Mouse (Mus musculus) heart, postnatal 4 days (tissue): Measurements from ENCODE around the gene Pole. TPM values are rescaled to one million over a fixed set of nuclear protein-coding genes. Genes with fewer than 3 reads are reported as not detected.

ENCODE experiments used
- DNase-seq: peaks from one replicate; pipeline ENCODE4 v3.0.0; 2021
- total RNA-seq, 2 experiments: library from RNA; stranded (reverse); gene quantifications; 2 replicates each; pipeline ENCODE4 v1.2.3; 2021

The Pole gene
- 10 to 100 TPM; 20.9 to 22.0 TPM for total RNA-seq

DNA sequence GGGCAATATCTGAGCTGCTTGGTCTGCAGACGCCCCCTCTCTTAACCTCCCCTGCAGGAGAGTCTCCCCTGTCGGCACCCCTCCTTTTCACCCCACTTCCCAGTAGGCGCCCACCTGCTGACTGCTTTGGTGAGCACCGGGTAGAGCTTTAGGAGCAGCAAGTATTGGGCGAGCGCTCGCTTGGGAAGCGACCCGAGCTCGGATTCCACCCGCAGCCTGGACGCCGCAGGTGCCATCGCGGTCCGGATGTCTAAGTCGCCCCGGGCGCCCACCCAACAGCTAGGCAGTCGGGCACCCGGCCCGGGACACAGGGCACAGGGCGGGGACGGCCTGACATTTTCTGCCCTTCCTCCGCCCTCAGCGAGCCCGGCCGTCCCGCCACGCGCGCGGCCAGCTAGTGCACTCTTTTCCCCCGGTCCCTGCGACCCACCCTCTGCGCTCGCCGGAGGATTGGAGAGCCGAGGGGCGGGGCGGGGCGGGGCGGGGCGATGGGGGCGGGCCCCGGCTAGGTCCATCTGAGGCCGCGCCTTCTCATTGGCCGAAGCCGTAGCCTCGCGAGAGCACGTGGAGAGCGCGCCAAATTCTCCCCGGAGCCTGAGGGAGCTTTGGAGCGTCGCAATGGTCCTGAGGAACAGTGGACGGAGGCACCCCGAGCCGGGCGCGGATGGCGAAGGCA lies at the start of gene Pole, which contains the start of gene Pxmp2:
Pole (plus strand) TSS at position 537 of the 676 bp plus-strand sequence.
Pxmp2 (minus strand) TSS at position 417 of the 676 bp plus-strand sequence.
- peak; percentile 95 for DNase-seq

DNA sequence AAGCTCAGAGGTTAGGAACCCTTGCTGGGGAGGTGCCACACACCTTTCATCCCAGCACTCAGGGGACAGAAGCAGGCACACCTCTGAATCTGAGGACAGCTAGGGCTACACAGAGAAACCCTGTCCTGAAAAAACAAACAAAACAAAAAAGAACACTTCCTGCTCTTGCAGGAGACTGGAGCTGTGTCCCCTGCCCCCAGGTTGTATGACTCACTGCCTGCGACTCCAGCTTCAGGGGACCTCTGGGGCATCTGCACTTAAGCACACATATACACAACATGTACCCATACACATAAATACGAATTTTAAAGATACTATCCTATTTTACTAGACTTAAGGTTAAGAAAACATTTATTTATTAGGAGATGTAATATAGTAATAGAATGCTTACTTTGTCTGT lies 42.0 kb upstream of the Pole start:
- DNase-seq = no peak

DNA sequence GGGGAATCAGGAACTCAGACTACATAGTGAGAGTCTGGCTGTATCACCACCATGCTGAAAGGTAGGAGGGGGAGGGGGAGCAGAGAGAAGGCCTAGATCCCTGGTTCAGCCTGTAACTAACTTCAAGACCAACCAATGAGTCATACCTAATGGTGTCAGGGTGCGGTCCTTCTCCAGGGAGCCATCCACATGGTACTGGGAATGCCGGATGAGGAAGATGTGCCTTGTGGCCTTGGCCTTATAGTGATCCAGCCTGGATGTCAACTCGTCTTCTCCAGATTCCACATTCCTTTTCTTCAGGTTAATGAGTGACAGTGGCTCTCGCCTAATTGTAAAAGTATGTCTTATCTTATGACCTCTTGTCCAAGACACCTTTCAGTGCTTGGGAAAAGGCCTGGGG lies 19.2 kb upstream of the Pole start:
- DNase-seq = no peak

DNA sequence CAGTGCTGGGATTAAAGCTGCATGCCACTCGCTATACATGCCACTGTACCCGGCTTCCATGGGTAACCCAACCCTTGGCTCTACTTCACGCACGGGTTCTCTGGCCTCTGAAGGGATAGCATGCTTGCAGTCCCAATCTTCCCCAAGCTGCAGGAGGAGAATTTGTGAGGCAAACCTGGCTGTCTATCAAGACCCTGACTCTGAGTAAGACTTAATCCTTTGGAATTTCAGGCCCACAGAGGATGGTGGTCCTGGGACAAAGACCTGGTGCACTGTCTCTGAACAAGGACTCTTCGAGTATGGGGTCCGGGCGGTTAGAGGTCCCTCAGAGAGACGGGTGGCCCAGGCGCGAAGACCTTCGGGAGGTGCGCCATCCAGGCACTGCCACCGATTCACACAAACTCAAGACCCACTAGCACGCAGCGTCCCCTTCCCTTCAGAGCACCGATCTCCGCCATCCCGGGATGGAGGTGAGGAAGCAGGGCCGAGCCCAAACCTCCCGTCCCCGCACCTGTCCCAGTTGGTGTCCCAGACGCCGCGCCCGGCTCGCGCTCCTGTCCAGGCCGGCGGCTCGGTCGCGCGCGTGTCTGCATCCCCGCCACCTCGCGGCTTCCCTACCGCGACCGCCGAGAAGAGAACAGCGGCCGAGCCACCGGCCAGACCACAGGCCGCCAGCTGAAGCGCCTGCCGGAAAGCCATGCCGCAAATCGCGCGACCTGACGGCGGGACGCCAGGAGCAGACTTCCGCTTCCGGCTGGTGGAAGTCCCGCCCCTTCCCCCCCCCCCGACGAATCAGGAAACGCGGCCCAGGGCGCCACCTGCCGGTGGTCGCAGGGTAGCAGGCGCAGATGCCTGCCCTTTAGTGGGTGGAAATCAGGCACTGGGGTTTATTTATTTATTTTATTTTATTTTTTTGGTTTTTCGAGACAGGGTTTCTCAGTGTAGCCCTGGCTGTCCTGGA lies 16.7 kb upstream of the Pole start, which contains the start of gene Pgam5:
Pgam5 (minus strand) TSS at position 773 of the 961 bp plus-strand sequence.
- peak; percentile 95 for DNase-seq

DNA sequence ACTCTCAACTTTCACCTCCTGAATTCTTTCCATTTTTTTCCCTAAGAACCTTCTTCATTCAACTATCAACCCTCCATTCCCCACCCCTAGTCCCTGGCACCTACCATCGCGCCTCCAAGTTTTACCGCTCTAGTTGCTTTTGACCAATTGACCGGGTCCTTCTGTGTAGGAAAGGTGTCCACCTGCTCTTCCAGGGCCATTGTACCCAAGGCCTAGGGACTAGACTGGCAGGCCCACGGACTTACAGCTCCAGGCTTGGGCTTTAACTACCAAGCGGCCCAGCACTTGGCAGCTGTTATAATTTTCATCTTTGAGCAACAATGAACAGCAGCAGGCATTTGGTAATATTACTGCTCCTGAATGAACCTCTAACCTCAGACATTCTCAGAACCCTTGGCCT lies 15.9 kb upstream of the Pole start:
- DNase-seq = no peak

DNA sequence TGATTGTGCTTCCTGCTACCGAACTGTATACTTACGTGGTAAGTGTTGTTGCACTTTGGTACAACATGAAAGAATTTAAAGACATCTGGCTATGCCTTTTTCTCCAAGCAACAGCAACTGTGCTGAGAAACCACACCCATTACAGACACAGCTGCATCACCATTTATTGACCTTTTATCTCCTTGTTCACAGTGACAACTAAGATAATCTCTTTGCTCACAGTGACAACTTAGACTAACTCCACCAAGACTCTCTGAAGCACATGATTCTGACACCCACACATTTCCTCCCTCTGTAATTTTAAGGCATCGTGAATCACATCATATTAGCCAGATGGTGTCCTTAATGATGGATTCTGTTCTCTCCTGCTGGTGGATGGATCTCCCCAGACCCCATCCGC lies 12.0 kb upstream of the Pole start:
- no peak for DNase-seq

DNA sequence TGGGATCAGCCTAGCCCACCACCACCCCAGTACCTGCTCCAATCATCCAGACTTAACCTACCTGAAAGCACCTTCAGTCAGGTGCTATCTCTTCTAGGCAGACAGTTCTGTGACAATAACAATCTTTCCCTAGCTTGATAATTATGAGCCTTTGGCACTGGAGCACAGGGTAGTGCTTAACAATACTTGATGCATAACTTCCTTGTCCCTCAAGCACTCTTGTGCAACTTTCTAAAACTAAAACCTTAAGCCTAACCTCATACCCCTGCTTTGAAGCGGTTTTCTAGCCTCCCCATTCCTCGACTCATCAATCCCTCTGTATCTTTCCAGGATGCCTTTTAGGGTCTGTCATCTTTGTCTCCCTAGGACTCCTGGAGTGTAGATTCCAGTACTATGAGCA lies 11.3 kb upstream of the Pole start:
- DNase-seq = no peak

DNA sequence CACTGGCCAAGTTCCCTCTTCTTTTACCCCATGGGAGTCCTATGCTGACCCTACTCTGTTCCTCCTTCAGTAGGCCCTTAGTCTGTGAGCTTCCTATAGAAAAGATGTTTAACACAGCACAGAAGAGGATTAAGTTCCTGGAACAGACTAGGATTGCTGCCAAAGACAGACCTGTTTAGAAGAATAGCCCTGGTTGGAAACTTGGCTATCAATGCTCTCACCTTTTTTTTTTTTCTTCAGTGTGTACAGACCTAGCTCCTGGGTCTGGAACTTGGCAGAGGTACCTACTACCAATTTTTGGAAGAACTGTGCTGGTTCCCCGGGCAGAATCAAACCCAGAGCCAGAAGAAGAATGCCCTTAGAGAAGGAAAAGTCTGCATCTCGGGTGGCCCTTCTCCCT lies 9.7 kb upstream of the Pole start:
- DNase-seq = no peak

DNA sequence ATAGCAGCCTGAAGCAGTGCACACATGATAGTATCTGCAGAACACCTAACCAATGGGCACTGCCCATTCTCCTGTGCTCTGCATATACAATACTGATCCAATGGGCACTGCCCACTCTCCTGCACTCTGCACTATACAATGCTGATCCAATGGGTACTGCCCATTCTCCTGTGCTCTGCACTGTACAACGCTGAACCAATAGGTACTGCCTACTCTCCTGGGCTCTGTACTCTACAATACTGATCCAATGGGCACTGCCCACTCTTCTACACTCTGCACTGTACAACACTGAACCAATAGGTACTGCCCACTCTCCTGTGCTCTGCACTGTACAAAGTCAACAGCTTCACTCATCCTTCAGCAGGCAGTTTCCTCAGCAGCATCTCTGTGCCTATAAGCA lies 9.2 kb upstream of the Pole start:
- no peak for DNase-seq

DNA sequence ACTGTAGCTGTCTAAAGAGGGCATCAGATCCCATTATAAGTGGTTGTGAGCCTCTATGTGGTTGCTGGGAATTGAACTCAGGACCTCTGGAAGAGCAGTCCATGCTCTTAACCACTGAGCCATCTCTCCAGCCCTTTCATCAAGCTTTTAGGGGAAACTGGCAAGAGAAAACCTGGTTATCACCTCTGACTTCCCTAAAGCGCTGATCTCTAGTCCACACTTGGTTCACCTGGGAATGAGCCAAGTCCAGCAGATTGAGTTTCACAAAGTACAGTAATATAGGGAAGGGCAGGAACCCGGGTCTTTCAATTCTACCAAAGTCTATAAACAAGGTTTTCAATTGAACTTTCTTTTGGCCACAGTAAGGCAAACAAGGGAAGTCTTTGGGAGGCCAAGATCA lies 4.1 kb upstream of the Pole start:
- DNase-seq = no peak

DNA sequence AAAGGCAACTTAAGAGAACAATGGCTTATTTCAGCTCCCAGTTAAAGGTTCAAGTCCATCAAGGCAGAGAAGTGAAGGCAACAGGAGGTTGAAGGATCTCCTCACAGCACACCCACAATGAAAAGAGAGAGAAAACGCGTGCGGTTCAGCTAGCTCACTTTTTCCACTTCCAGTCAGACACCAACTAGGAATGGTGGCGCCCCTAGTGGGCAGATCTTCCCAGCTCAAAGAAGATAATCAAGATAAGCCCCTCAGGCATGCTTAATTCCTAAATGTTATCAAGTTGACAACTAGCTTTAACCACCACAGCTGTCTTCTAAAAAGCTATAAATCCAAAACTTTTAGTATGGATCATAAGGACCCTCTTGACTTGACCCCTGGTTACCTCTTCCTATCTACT lies 1.6 kb upstream of the Pole start:
- peak; percentile 67 for DNase-seq

DNA sequence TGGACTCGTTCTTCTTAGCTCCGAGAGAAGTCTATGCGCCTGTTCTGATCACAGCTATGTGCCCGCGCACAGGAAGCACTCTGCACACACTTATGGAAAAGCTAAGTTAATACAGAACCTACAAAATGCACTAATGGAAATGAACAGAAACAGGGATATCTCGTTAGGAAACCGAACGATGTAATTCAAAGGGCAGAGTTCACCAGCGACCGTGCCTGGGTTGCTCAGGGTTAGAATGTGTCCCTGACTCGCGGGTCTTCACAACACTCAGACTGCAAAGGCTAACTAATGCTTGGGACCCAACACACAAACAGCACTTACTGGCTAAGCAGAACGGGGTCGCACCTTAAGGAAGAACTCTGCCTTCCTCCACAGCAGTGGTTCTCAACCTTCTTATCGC lies 950 bp upstream of the Pole start:
- DNase-seq = no peak

DNA sequence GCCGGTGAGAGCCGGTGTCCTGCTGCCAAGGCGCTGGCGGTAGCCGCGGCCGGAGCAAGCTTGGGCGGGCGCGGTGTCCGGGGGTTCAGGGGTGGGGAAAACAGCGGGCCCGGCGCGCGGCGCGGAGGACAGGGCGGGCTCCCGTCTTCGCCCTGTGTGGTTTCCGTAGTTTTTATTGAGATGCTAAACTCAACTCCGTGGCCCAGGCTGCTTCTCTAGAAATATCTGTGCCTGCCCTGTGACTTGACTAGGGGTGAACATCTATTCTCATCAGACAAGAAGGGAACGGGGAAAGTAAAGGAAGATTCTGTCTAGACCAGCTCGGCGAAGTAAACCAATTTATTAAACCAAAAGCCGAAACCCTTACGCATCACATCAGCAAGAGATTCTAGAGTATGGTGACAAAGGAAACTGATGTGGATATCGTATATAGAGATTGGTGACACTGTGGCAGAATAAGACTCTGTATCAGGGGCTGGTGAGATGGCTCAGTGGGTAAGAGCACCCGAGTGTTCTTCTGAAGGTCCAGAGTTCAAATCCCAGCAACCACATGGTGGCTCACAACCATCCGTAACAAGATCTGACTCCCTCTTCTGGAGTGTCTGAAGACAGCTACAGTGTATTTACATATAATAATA lies 459 bp downstream of the Pole start:
- DNase-seq = no peak

DNA sequence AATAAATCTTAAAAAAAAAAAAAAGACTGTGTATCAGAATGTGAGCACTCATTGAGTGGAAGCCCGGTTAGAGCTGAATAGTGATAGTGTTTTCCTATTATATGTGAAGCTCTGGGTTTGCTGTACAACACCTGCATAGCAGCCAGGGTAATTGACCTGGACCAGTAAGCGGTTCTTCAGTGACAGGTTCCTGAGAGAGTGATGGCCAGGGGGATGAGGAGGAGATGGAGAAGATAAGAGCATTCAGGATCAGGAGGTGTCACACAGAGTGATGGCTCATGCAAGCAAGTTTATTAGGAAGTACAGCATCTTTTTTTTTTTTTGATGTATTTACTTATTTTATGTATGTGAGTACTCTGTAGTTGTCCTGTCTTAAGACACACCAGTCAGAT lies 974 bp downstream of the Pole start:
- DNase-seq = no peak

DNA sequence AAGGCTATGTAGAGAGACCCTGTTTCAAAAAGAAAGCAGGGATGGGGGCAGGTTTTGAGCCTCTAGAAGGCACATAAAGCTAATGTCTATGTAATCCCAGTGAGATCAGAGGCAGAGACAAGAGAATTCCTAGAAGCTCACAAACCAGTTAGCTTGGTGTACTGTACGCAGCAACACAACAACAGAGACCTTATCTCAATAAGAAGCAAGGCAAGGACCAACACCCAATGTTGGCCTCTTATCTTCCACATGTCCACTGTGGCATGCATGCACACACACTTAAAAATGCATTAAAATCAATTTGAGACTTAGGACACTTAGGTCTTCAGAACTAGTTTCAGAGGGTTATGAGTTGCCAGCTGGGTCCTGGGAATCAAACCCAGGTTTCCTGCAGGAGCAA lies 5.5 kb downstream of the Pole start:
- no peak for DNase-seq

DNA sequence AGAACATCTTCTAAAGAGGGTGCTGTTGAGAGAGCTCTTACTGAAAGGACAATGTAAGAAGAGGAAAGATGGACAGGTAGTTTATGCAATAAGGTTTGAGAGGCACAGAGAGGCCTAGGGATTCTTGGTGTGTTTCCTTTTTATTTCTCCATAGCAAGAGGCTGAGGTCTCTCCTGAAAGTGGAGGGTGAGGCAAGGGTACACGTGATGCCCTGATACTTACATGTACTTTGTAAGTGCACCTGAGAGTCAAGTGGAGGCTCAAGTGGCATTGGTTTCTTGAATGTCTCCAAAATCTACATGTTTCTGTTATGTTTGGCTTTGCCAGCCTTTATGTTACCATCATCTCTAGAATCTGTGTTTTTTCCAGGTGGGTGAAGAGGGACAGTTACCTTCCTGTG lies 10.5 kb downstream of the Pole start:
- no peak for DNase-seq

DNA sequence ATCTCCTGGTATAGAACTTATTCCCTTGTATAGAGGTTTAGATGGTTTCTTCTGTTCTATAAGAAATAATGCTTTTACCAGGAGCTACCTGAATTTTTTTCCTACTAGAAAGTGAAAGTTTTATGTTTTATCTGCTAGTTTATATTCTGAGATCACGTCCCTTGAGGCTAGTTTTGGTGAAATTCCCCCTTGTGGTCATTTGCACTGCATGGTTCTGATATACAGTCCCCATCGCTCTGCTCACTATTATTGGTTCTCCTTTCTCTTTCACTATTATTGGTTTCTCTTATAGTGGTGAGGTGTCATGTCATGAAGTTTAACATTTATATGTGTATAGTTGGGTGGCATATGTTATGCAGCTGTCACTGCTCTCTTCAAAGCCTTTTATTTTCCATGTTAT lies 14.5 kb downstream of the Pole start:
- no peak for DNase-seq

DNA sequence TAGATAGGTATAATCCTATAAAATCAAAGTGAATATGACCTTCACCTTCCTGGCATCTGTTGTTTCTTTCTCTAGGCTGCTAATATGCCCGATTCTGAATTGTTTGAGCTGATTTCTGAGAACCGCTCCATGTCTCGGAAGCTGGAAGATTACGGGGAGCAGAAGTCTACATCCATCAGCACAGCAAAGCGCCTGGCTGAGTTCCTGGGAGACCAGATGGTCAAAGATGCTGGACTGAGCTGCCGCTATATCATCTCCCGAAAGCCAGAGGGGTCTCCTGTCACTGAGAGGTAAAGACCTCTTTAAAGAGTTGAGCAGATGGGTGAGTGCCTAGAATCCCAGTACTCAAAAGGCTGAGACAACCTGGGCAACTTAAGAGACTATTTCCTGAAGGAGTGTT lies 22.8 kb downstream of the Pole start:
- DNase-seq = no peak

DNA sequence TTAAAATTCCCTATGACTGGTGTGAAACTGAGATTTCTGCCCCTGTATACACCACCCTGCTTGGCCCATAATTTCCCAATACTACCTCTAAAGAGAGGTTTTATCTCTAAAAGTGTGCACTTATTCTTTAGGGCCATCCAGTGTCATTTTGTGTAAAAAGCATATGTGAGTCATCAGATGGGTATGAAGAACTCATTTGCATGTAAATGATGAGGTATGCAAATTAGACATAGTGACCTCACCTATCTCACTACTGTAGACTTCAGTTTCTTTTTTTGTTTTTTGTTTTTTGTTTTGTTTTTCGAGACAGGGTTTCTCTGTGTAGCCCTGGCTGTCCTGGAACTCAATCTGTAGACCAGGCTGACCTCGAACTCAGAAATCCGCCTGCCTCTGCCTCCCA lies 27.0 kb downstream of the Pole start:
- DNase-seq = no peak

DNA sequence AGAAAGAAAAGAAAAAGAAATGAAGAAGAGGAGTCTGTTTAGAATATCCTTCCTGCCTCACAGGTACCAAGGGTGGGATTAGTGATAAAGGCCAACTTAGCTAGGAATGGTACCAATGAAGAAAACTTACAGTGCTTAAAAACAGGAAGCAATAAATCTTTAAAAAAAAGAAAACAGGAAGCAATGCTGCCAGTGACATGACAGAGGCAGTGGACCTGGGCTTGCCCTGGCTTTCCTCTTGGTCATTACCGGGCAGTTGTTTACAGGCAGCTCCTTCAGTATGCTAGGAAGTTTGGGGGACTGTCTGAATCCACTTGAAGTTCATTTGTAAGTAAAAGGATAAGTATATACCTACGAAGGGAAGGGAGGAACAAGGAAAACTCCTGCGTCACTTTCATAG lies 44.4 kb downstream of the Pole start:
- no peak for DNase-seq

DNA sequence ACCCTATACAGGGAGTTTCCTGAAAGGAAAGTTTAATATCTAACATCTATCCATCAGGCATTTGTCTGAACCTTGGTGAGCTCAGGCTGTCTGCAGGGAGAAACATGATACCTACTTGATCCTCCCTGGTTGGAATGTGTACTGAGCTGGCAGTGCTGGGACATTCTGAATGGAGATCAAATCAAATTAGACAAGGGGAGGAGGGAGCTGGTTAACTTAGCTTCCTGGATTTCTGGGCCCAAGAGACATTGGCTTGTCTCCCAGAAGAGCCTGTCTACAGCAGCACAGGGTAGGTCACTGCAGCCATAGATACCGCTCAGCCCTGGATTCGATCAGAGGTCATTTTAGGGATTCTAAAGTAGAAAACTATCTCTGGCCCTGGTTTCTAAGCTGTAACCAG lies 52.7 kb downstream of the Pole start:
- no peak for DNase-seq

DNA sequence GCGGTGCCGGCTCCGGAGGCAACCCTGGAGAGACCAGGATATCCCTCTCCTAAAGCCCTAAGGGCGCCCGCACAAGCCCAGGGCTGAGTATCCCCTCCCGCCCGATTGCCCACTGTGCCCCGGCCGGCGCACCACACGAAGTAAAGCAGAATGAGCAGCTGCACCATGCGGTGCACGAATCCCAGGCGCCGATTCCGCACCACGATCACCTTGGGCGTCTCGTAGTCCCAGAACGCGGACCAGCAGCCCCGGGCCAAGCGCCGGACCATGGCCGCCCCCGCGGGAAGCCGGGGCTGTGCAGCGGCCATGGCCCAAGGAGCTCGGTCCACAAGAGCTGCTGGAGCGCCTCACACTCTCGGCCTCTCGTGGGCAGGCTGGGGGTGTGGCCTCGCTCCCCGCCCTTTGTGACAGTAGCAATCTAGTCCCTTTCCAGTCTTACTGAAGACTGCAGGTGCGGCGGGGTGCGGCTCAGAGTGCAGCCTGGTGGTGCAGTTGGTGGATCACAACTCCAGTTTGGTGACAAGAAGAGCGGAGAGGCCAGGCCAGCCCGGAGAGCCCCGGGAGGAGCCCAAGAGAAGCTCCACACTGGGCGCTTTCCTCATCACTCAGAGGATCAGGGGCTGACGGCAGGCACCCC lies 56.7 kb downstream of the Pole start, which contains the start of gene P2rx2:
P2rx2 (minus strand) TSS at position 565 of the 637 bp plus-strand sequence.
- peak; percentile 32 for DNase-seq

DNA sequence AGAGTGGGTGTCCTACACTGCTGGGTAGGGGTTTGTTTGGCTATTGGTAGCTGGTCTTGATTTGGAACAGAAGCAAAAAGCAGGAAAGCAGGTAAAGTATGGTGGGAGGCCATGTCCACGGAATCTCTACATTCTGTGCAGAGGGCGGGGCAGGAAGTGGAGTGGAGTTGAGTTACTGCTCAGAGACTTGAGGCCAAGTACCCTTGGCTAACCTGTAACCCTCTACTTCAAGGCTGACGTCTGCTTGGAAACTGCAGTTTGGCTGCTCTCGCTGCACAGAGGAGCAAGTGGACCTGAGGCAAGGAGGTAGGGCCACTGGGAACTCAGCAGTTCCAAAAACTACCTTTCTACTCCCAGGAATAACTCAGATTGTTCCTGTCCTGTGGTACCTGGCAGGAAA lies 58.4 kb downstream of the Pole start, which contains the start of gene Lrcol1:
Lrcol1 (plus strand) TSS at position 207 of the 400 bp plus-strand sequence.
- no peak for DNase-seq
